Mouse (Mus musculus): Measurements from ENCODE around the gene Ntn1.

Gene Ntn1

DNA sequence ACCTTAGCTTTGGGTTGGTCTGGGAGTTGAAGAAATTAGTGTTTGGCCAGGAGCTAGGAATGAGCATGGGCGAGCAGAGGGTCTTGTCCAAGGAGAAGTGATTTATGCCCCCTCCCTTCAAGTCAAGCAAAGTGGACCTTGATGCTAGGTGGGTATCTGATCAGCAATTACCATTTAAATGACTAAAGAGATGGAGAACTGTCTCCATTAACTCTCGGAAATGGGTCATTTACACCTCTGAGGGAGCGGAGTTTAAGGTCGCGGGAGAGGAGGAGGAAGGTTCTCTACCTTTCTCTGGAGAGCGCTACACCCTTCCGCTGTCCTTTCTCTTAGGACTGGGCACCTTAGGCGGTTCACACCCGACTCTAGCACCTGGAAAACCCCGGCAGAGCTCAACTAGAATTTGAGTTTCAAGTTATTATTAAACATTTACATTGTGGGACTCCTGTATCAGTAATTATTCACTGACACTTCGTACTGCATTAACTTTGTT lies at the start of gene Ntn1:
Gene Ntn1 (minus strand): TSS at position 97 of the 493 bp plus-strand sequence.
- DNase-seq (ENCODE audit: low read depth), result no peak

DNA sequence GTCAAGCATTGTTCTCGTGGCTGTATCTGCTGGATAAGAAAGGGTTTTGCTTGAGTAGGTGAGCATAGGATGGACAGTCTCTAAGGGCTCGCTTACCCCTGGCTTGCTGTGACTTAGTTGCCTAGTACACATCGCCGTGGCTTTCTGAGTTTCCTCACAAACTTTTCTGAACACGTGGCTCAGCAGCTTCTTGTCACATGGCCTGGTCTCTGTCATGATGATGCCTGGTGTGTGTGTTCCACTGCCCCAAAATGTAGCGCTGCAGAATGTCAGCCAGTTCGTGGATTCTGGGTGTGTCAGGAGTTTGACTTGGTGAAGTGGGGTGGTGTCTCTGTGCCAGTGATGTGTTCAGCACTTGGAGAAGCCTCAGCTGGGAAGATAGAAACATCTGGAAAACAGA lies 47.7 kb upstream of the Ntn1 start:
- no peak for DNase-seq (ENCODE audit: low read depth)

DNA sequence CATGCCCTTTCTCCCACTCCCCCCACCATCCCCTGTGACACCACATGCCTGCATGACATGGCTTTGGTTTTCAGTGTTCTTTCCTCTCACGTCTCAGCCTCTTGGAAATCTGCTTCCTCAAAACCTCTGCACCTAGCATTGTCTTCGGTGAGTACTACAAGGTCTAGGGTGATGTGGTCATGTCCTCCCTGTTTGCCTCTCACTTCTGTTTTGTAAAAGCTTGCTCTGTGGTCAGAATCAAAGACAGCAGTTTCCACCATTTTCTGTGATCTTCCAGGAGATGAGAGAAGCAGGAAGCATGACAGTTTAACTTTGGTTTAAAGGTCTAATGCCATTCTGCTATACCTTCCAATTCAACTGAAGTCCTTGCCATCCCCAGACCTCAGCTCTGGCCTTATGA lies 46.6 kb upstream of the Ntn1 start:
- no peak for DNase-seq (ENCODE audit: low read depth)

DNA sequence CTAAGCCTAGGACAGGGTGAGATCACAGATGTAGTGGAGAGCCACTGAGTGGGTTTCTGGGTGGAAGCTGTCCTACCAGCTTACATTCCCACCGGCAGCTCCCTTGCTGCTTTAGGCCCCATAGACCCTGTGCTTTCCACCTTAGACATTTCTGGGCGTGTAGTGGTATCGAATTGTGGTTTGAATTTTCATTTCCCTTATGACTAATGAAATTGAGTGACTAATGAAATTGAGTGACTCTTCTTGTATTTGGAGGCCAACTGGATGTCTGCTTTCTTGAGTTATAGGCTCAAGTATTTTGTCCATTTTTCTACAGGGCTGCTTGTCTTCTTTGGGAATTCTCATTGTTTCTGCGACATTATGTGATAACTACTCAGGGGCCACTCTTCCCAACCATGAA lies 45.9 kb upstream of the Ntn1 start:
- DNase-seq (ENCODE audit: low read depth), result no peak

DNA sequence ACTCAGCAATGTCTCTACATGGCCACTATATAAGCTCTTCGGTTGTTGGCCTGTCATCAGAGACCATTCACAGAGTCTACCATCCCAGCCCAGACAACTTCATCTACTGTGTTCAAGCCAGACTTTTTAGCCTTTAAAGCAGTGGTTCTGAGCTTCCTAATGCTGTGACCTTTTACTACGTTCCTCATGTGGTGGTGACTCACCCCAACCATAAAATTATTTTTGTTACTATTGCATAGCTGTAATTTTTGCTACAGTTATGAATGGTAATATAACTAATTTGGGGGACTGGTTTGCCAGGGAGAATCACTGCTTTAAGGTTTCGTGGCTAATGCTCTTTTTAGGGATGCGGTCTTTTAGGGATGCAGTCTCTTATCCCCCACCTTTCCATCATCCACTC lies 45.3 kb upstream of the Ntn1 start:
- DNase-seq (ENCODE audit: low read depth), result no peak

DNA sequence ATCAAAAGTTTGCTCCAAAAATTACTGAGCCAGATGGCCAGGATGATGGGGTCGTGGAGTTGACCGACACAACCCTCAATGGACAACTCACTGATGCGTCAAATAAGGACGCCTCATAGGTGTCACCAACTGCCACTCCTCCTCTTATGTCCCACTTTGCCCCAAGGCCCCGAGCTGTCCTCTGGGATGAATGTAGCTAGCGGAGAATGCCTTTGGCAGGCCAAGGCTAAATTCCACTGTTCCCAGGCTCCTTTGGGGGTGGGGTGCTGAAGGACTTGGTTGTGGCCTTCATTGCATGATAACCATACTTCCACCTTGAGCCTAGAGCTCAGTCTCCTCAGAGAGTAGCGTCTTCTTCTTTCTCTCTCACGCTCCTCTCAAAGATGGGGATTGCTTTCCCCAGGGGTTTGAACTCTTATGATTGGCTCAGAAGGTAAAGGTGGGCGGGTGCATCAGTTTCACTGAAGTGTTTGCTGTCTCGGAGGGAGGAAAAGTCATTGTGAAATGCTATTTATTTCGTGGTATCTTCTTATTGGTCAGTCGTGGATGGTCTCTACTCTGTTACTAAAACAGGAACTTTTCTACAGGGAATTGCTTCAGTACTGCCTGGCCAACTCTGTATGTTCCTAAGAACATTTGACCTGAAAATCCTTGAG lies 42.5 kb upstream of the Ntn1 start:
- no peak for DNase-seq (ENCODE audit: low read depth)

DNA sequence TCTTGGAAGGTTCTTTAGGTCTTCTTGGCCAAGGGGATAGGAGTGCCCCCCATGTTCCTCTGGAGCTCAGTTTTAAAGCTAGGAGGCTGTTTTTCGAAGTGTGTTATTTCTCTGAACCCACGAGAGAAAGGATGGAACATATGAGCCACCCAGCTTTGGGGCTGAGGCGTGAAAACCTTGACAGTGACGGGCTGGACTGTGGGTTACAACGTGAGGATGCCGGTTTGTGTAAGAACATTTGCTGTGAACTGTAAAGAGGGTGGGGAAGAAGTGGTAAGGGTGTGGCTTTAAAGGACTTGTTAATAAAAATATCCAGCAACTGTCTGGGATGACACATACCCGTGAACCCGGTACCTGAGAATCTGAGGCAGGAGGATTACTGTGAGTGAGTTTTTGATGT lies 41.7 kb upstream of the Ntn1 start:
- no peak for DNase-seq (ENCODE audit: low read depth)

DNA sequence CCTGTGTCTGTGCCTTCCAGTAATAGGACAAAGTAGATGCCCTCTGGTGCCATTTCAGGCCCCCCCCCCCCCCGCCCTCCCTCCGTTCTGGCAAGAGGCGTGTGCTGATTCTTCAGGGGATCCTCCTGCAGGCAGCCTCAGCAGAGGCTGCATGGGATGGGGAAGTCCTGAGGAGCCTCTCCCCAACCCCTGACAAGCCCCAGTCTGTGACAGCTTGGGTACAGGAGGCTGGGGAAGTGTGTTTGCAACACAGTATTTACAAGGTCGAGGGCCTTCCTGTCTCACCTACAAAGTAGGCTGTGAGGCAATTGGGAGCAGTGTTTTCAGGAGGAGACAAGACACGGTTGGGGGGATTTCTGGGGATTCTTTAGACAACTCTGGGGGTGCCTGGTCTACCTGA lies 40.3 kb upstream of the Ntn1 start:
- DNase-seq (ENCODE audit: low read depth), result no peak

DNA sequence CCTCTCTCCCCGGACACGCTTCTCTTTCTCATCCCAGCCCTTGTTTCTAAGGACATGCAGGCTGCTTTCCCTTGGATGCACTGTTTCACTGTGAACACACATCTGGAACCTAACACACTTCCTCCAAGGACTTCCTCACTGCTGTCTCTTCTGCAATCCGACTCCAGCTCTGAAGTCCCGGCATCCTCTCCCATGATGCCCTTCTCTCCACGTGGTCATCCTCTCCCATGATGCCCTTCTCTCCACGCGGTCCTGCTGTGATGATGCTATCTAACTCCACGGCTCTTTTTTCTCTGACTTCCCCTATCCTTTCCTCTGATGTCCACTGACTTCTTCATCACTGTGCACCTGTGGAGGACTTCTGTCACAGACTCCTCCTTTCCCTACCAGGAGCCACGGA lies 39.5 kb upstream of the Ntn1 start:
- DNase-seq (ENCODE audit: low read depth), result no peak

DNA sequence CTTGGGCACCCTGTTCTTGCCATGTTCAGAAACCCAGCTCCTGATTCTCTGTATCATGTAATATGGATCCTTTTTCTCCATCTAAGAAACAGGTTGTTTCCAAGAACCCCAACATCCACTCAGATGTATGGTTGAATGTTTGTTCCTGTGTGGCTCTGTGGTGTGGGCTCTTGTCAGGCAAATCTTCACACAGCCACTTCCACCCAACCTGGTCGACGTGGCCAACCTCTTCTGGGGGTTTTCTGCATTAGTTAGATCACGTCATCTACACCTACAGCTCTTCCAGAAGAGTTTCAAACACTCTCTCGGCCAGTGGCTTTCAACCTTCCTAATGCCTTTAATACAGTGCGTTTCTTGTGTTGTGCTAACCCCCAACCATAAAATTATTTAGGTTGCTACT lies 35.8 kb upstream of the Ntn1 start:
- DNase-seq (ENCODE audit: low read depth), result no peak

DNA sequence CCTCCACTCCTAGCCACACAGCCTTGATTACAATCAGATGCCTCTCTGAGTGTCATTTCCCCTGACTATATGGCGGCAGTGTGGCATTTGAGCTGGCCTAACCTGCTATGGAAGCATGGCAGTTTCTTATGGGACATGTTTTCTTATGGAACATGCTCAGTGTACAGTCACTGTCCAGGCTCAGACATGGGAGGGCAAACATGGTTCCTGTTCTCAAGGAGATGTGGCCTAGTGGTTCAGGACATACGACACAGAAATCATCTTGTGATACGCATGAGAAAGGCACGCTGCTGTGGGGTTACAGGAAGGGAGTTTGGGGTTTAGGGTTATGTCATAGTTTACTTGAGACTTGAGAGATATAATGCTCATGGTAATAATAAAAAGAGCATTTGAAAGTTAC lies 35.0 kb upstream of the Ntn1 start:
- no peak for DNase-seq (ENCODE audit: low read depth)

DNA sequence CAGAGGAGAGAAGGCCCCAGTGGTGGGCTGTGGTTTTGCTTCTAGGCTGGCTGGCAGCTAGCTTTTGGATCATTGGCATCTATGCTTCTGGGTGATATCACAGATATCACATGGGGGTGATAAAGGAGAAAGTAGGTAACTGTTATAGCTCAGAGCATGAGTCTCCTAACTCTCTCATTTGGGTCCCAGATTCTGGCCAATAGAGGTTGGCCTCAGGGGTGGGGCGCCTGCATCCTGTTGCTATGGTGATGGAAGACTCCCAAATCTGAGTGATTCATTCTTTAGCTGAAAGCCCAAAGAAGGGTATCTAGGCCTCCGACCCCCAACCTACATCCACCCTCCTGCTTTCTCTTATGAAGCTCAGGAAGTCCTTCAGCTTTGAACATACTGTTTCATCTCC lies 34.1 kb upstream of the Ntn1 start:
- no peak for DNase-seq (ENCODE audit: low read depth)

DNA sequence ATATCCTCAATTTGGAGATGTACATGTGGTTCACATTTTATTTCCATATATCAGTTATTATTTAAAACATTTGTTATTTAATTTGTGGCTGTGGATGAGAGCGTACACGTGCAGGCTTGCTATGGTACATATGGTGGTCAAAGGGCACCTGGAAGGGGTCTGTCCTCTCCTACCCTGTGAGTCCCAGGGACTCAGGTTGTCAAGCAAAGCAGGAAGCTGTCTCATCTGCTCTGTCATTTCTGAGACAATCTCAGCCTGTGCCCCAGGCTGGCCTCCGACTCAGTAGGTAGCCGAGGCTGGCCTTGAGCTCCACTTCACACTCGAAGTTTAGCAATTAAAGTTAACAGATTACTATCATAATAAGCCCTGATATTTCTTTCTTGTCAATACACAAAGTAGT lies 32.9 kb upstream of the Ntn1 start:
- no peak for DNase-seq (ENCODE audit: low read depth)

DNA sequence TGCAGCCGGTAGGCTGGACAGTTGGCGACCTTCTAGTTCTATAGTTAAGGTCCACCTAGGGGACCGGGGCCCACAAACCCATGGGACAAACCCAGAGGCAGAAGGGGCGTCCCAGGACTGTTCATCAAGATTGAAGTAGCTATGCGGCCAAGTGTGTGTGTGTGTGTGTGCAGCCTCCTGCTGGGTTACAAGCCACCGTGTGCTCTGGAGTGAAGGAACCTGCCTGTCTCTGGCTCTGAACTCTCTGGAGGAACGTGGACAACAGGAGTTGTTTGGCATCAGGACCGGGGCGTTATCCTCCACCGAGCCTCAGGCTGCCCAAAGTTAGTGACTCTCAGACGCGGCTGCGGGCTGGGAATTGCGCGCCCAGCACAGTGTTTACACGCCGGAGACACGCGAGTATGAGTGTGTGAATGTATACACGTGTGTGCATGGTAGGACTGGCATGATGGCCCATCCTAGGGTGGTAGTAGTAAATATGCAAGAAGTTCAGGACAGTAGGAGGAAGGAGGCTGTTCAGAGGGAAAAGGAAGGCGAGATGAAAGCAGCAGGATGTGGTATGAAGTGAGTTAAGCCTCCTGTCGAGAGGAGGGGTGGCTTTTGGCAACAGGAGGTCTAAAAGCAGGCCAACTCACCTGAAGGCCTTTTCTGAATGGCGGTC lies 31.9 kb upstream of the Ntn1 start:
- no peak for DNase-seq (ENCODE audit: low read depth)

DNA sequence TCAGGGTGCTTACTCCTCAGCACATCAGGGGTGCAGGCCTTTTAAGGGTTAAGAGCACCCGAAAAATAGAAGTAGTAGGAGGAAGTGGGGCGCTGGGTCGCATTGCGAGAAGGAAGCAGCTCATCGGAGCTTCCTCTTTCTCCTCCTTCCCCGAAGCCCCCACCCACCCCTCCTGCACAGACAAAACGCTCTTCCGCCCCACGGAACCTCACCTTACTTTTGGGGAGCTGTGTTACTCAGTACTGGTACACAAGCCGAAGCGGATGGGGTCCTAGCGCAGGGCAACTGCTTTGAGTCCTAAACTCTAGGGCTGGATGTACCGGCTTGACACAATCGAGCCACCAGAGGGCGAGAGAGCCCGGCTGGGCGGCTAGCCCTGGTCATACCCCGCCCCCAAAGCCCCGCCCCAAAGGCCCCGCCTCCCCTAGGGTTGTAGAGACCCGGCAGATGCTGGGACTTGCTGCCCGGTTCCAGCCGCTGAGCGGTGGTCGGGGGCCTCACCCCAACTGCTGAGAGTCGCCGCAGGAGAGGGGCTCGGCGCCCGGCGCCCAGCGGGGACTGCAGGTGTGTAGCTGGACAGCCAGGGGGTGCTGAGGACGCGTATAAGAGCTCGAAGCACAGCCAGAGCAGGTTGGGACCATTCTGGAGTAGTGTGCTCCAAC lies 31.2 kb upstream of the Ntn1 start, which contains the start of gene Pik3r5:
Gene Pik3r5 (plus strand): TSS at position 423 of the 662 bp plus-strand sequence.
- peak; percentile 47 for DNase-seq (ENCODE audit: low read depth)

DNA sequence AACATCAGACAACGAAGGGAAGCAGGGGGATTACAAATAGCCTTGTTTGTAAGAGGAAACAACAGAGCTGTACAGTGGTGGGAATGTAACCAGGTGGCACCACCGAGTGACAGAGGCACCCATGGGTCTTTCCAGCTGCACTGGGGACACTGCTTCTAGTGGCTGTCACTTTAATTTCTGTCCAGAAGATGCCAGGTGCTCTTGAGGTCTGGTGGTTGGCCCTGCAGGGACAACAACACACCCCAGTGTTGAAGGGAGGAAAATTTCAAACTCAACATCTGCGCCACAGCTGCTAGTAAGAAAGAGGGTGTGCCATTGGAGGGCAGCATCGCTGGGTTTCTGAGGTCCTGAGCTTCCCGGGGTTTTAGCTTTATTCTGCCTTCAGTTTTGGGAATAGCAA lies 30.0 kb upstream of the Ntn1 start:
- no peak for DNase-seq (ENCODE audit: low read depth)

DNA sequence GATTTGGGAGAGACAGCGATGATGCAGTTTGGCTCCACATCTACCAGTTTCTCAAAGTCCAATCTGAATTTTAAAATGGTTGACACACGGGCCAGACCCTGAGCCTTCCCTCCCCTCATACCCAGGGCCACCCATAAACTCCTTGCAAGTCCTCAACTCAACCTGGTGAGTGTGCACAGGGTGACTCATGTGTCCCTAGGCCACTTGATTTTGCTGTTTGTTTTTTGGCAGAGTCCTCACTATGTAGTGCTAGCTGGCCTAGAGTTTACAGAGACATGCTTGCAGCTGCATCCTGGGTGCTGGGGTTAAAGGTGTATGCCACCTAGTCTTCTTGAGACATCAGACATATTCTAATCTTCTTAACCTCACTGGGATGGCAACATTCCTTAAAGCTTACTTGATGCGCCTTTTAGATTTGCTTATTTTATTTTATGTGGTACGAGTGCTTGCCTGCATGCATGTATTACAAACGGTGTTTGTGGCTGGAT lies 26.5 kb upstream of the Ntn1 start:
- no peak for DNase-seq (ENCODE audit: low read depth)

DNA sequence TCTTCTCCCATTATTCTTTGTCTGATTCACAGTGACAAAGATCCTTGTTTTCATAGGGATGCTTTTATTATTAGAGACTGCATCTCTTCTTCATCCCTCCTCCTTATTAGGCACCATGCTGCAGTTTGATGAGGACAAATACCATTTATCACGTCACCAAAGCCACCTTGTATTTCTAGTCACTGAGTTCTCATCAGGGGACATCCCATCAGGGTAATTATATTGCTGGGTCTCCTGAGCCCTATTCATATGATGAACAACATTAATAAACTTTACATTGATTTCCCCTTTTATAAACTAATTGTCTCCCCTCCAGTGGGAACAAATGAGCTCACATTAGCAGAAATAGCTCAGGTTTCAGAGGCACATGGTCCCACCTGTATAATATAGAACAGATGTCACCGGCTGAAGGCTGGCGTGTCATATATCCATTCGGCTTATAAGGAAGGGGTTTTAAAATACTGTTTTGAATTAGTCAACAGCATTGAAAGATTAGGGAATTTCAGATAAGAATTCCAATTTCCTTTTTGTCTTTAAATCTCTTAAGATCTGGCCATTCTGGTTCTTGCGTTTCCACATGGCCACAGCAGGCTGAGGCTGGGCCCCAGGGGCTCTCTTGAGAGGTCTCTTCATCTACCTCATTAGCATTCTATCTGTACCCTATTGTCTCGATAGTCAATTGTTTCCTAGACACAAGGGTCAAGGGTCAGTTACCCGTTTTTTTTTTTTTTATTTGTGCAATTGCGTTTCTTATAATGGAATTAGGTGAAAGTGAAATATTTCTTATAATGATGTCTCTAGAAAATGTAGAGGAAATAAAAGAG lies 25.1 kb upstream of the Ntn1 start:
- DNase-seq (ENCODE audit: low read depth), result no peak

DNA sequence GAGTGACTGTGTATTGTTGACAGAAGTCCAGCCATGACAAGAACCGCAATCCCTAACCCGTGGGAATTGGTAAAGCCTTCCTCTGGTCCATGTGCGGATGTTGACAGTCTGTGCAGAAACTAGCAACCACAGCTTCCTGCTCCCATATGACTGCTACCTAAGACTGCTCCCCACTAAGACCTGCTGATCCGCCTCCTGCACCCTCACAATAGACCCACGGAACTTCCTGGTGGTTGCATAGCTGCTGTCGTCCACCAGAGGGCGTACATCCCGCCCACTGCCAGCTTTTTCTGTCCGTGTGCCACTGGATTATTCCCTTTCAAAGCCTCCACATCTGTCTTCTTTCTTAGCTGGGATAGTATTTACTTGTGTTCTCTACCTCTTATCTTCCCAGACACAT lies 17.2 kb upstream of the Ntn1 start:
- DNase-seq (ENCODE audit: low read depth), result peak; percentile 7

DNA sequence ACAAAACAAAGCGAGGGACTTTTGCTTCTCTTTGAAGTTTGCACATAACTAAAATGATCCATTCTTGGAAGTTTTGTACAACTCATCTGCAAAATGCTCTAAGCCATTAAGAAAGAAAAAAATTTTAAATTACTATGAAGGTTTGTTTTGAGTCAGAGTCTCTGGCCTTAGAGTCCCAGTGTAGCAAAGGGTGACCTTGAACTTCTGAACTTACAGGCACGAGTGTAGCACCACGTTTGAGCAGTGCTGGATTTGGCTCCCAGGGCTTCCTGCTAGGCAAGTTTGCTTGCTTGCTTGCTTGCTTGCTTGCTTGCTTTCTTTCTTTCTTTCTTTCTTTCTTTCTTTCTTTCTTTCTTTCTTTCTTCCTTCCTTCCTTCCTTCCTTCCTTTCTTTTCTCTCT lies 16.4 kb upstream of the Ntn1 start:
- DNase-seq (ENCODE audit: low read depth), result no peak

DNA sequence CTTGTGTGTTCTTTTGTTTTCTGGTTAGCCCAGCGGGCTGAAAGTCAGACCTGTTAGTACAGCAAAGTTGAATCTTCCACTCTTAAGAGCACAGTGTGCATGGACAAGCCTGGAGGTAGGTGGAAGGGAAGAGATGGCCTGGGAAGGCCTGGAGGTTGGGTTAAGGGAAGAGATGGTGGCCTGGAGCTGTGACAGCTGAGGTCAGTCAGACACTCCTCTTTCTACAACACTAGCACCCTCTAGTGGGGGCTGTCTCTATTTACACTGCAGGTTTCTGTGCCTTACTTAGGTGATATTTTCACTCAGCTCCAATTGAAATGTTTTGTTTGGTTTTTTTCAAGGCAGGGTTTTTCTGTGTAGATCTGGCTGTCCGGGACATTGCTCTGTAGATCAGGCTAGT lies 7.5 kb upstream of the Ntn1 start:
- peak; percentile 19 for DNase-seq (ENCODE audit: low read depth)

DNA sequence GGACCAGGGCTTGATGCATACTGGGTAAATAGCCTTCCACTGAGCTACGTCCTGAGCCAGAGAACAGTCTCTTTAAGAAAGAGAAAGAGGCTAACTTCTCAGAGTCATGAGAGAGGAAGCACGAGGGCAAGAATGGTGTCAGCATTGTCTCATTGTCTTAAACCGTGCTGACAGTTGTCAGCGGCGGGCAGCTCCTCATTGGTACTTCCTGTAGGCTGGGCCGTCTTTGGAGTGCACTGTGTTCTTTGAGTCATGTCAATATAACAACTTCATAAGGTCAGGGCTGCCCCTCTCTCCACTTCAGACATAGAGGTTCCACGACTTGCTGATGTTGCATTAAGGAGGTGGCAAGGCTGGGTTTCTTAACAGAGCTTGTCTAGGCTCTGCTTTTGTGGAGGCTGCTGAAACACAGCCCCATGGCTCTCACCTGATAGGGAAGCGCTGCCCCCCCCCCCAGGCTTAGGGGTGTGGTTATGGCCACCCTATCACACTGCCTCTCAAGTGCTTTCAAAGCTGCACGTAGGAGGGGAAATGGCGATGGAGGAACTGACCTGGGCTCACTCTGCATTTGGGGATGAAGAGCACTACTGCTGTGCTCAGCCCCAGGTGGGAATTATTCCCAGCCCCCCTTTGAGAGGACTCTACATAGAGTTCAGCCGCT lies 6.8 kb upstream of the Ntn1 start:
- DNase-seq (ENCODE audit: low read depth), result no peak

All from c-Kit-positive CD71-positive TER-119-negative erythroid progenitor cells, embryonic 14.5 days (primary cell).